In genomic region chr13:95583237-95584189, GRCm38 (mm10) we compare ENCODE assay signal across 12 mouse cellular contexts. TPM values are rescaled to one million over a fixed set of nuclear protein-coding genes. Genes with fewer than 3 reads are reported as not detected.
A peak's percentile ranks its signal among the peaks of the same experiment; 100 is the strongest.
DNase-seq lines count a peak whose midpoint lies in the region; ATAC-seq and TF ChIP-seq lines count a peak whose summit lies in the region.
"Had no signal": no experiment of that assay in that cellular context is flagged by ENCODE, and none has a peak within 500 bp of the region (broad histone marks: within the 10 kb centered on the region; RNA-seq: fewer than 3 reads in every experiment).

No protein-coding gene starts in this region.

- H3K4me1 ChIP-seq in kidney, postnatal 0 days (replicated peaks; ENCODE audit: insufficient read depth, low read length): no peaks in the 10 kb centered on the region
- H3K4me1 ChIP-seq in midbrain, embryonic 13.5 days (replicated peaks): peaks cover 6% of the 10 kb centered on the region
- H3K4me1 ChIP-seq in kidney, embryonic 14.5 days (ENCODE audit: control insufficient read depth, insufficient read depth, low read length): no peaks in the 10 kb centered on the region
- H3K4me1 ChIP-seq: neural tube, embryonic 12.5 days had no signal

- no peaks in the 10 kb centered on the region for H3K9me3 ChIP-seq in kidney, postnatal 0 days (replicated peaks; ENCODE audit: low read length)
- H3K9me3 ChIP-seq in midbrain, embryonic 13.5 days: no peaks in the 10 kb centered on the region
- H3K9me3 ChIP-seq in kidney, embryonic 14.5 days (ENCODE audit: control insufficient read depth, low read length): no peaks in the 10 kb centered on the region
- H3K9me3 ChIP-seq: neural tube, embryonic 12.5 days had no signal

- DNase-seq in embryo, embryonic 11 days: peak; percentile 34
- no peak for DNase-seq in embryo, embryonic 9.5 days (ENCODE audit: extremely low spot score)
- no peak for DNase-seq in kidney, postnatal 0 days (ENCODE audit: low spot score)
- DNase-seq in kidney, postnatal 36 days: no peak
- peak; percentile 16 for DNase-seq in brain, embryonic 18.5 days (ENCODE audit: low read depth, low spot score)
- DNase-seq in kidney, postnatal 10 days: no peak
- DNase-seq: spleen, adult 18-20 months; thymus, postnatal 14 days had no signal

- H3K36me3 ChIP-seq in kidney, postnatal 0 days (ENCODE audit: insufficient read depth, low read length): no peaks in the 10 kb centered on the region
- H3K36me3 ChIP-seq in midbrain, embryonic 13.5 days: no peaks in the 10 kb centered on the region
- no peaks in the 10 kb centered on the region for H3K36me3 ChIP-seq in kidney, embryonic 14.5 days (ENCODE audit: control insufficient read depth, insufficient read depth, low read length)
- H3K36me3 ChIP-seq: neural tube, embryonic 12.5 days had no signal

- H3K4me3 ChIP-seq in kidney, postnatal 0 days (replicated peaks; ENCODE audit: low read depth, low read length): no peak overlapping the region
- H3K4me3 ChIP-seq in midbrain, embryonic 13.5 days (replicated peaks): no peak overlapping the region
- H3K4me3 ChIP-seq in kidney, embryonic 14.5 days (ENCODE audit: low read length): no peak overlapping the region
- H3K4me3 ChIP-seq: neural tube, embryonic 12.5 days had no signal

- TF ChIP-seq CTCF in kidney, postnatal 0 days (IDR thresholded peaks at IDR 0.05; ENCODE audit: low read depth): no peak

- H3K27me3 ChIP-seq in kidney, postnatal 0 days (ENCODE audit: insufficient read depth, low read length): no peaks in the 10 kb centered on the region
- no peaks in the 10 kb centered on the region for H3K27me3 ChIP-seq in midbrain, embryonic 13.5 days
- no peaks in the 10 kb centered on the region for H3K27me3 ChIP-seq in kidney, embryonic 14.5 days (ENCODE audit: control insufficient read depth, insufficient read depth, low read length)
- H3K27me3 ChIP-seq: neural tube, embryonic 12.5 days had no signal

- H3K27ac ChIP-seq in kidney, postnatal 0 days: no peak overlapping the region
- no peak overlapping the region for H3K27ac ChIP-seq in midbrain, embryonic 13.5 days
- H3K27ac ChIP-seq in kidney, embryonic 14.5 days (ENCODE audit: low read depth, low read length): no peak overlapping the region
- H3K27ac ChIP-seq: macrophage; neural tube, embryonic 12.5 days had no signal

- ATAC-seq in kidney, postnatal 0 days (replicated peaks; ENCODE audit: low FRiP score, low read depth): peak; percentile 57; the same call in 1 of the 2 replicates
- peak; percentile 83 for ATAC-seq in midbrain, embryonic 13.5 days
- ATAC-seq in kidney, embryonic 14.5 days (ENCODE audit: low FRiP score, low TSS enrichment): no peak

- no peak overlapping the region for H3K4me2 ChIP-seq in kidney, postnatal 0 days (ENCODE audit: low read length)
- H3K4me2 ChIP-seq in midbrain, embryonic 13.5 days (replicated peaks): no peak overlapping the region
- H3K4me2 ChIP-seq in kidney, embryonic 14.5 days (replicated peaks; ENCODE audit: low read depth, low read length): no peak overlapping the region
- H3K4me2 ChIP-seq: neural tube, embryonic 12.5 days had no signal

- no peak overlapping the region for H3K9ac ChIP-seq in kidney, postnatal 0 days (ENCODE audit: low read depth, low read length)
- no peak overlapping the region for H3K9ac ChIP-seq in midbrain, embryonic 13.5 days (replicated peaks)
- no peak overlapping the region for H3K9ac ChIP-seq in kidney, embryonic 14.5 days (ENCODE audit: low read depth, low read length)
- H3K9ac ChIP-seq: neural tube, embryonic 12.5 days had no signal

- WGBS in kidney, postnatal 0 days: 76% methylated on average over 19 of the region's 19 CpGs
- WGBS in midbrain, embryonic 13.5 days: 56% methylated on average over 19 of the region's 19 CpGs
- WGBS in kidney, embryonic 14.5 days: 73% methylated on average over 19 of the region's 19 CpGs

RNA-seq across cellular contexts. Expression of gene F2r, which starts 34.8 kb away (rescaled TPM):
- polyA plus RNA-seq in kidney, postnatal 0 days (2015; fragmentation: Nextera tagmentation; extraction: Ambion mirVana): 85.6 and 104 TPM in 2 replicates
- 86.0 and 88.2 TPM in 2 replicates for polyA plus RNA-seq in midbrain, embryonic 13.5 days (2015; fragmentation: Nextera tagmentation; extraction: Ambion mirVana)
- polyA plus RNA-seq in kidney, embryonic 14.5 days (2014; fragmentation: Nextera tagmentation; extraction: Ambion mirVana): 66.9 and 128 TPM in 2 replicates

RNA-seq across cellular contexts. Expression of gene F2rl1, which starts 58.5 kb away (rescaled TPM):
- polyA plus RNA-seq in kidney, postnatal 0 days (2015; fragmentation: Nextera tagmentation; extraction: Ambion mirVana): 10.4 and 10.7 TPM in 2 replicates
- 0.17 and 0.20 TPM in 2 replicates for polyA plus RNA-seq in midbrain, embryonic 13.5 days (2015; fragmentation: Nextera tagmentation; extraction: Ambion mirVana)
- polyA plus RNA-seq in kidney, embryonic 14.5 days (2014; fragmentation: Nextera tagmentation; extraction: Ambion mirVana): 6.2 and 7.8 TPM in 2 replicates
- polyA plus RNA-seq: macrophage had no signal

Comparison
In these comparisons a context has a peak if more than half of its experiments do, and no peak if none do; other contexts are left out.
1. DNase-seq: peak in embryo, embryonic 11 days (single experiment) and brain, embryonic 18.5 days (single experiment); none in embryo, embryonic 9.5 days (single experiment), kidney, postnatal 0 days (single experiment), kidney, postnatal 36 days (0 of 2) and kidney, postnatal 10 days (single experiment).